Mouse (Mus musculus): Measurements from ENCODE around the gene Grm4. TPM values are rescaled to one million over a fixed set of nuclear protein-coding genes. Genes with fewer than 3 reads are reported as not detected.
"Not testable (repeated sequence)": the region's sequence is repeated elsewhere in the genome, so short reads cannot be mapped to it uniquely, and the experiment has no call there.

Gene Grm4
- total and polyA plus RNA-seq, 2 experiments: not detected

DNA sequence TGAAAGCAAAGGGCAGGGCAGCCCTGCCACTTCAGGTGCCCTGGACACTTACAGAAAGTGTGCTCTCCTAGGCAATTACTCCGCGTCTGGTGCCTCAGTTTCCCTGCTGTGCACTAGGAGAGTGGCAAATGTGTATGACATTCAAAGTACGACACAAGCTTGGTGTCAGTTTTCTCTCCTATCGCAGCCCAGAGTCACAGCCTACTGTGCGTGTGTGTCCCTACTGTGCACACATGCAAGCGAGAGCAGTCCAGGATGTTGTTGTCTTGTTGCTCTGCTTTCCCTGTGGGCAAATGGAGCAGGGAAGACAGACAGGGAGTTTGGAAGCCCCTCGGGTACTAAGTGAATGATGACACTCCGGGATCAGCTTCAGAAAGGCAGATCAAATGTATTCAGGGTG lies 131.2 kb downstream of the Grm4 start:
- H3K4me3 ChIP-seq (ENCODE audit: insufficient read depth, low read depth, low read length): no peak overlapping the region
- H3K27me3 ChIP-seq (ENCODE audit: control insufficient read depth, insufficient read depth, low read length): no peaks in the 10 kb centered on the region
- no peak overlapping the region for H3K27ac ChIP-seq (replicated peaks; ENCODE audit: insufficient read depth, low read depth, low read length)
- 90% methylated on average over 8 of the region's 8 CpGs for WGBS
- H3K36me3 ChIP-seq (ENCODE audit: control insufficient read depth, insufficient read depth, low read length): no peaks in the 10 kb centered on the region
- TF ChIP-seq POLR2A (IDR thresholded peaks at IDR 0.05; ENCODE audit: extremely low read depth, insufficient read depth, low read length) (no peak), CTCF (IDR thresholded peaks at IDR 0.05; ENCODE audit: low read depth, low read length) (no peak)
- DNase-seq (ENCODE audit: extremely low read depth, low read depth, low spot score): no peak
- H3K9ac ChIP-seq (ENCODE audit: low read depth, low read length): no peak overlapping the region
- H3K4me1 ChIP-seq (ENCODE audit: control insufficient read depth, insufficient read depth, low read length): no peaks in the 10 kb centered on the region
- no peaks in the 10 kb centered on the region for H3K79me2 ChIP-seq (ENCODE audit: control insufficient read depth, insufficient read depth, low read length)

DNA sequence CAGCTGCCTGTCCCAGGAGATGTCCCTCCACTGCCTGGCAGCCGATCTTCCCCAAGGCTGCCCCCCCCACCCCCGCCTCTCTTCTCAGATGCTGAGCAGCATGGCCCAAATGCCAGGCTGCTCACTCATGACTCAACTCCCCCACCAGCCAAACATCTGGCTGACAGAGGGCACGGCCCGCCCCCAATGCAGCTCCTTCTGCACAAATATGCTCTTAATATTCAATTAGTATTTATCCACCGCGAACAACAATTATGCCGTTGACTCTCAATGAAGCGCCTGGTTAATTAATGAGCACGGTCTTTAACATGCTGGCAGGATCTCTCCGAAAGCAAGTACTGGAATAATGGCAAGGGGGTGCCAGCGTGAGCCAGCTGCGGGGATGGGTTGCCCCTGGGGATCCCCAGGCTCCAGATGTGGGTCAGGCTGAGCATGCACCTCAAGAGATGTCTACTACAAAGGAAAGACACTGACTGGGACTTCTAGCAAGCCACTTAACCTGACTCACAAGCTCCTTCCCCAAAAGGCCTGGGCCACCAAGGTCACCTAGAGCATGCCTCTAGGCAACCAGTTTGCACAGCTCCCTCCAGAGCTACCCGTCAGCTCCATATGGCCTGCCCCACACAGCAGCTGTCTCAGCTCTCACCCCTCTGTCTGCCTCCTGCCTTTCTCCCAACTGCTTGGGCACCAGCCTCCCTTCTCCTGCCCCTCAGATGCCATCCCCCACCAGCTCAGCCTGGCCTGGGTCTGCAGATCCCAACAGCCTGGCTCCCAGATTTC lies 131.8 kb downstream of the Grm4 start:
- WGBS: 91% methylated on average over 13 of the region's 13 CpGs
- no peak for DNase-seq (ENCODE audit: extremely low read depth, low read depth, low spot score)

DNA sequence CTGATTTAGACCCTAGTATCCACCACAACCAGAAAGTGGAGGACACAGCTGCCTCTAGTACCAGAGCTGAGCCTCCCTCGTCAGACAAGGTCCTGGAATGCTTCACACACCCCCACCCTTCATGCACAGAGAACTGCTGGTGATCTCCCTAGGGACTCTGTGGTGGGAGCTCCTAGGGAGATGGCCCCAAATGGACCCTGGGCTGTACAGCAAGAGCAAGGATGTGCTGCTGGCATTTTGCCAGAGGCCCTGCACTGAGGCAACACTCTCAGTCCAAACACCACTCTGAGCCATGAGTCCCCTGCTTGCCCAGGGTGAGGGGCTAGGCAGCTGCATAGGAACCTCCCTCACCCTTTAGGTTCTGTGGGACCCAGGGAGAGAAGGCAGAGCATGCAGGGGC lies 134.8 kb downstream of the Grm4 start:
- Histone ChIP-seq H3K4me1 (ENCODE audit: control insufficient read depth, insufficient read depth, low read length) (no peaks in the 10 kb centered on the region), H3K4me3 (ENCODE audit: insufficient read depth, low read depth, low read length) (no peak overlapping the region), H3K36me3 (ENCODE audit: control insufficient read depth, insufficient read depth, low read length) (no peaks in the 10 kb centered on the region), H3K9ac (ENCODE audit: low read depth, low read length) (no peak overlapping the region), H3K79me2 (ENCODE audit: control insufficient read depth, insufficient read depth, low read length) (no peaks in the 10 kb centered on the region), H3K27ac (replicated peaks; ENCODE audit: insufficient read depth, low read depth, low read length) (no peak overlapping the region), H3K27me3 (ENCODE audit: control insufficient read depth, insufficient read depth, low read length) (no peaks in the 10 kb centered on the region)
- TF ChIP-seq CTCF (IDR thresholded peaks at IDR 0.05; ENCODE audit: low read depth, low read length) (no peak), POLR2A (IDR thresholded peaks at IDR 0.05; ENCODE audit: extremely low read depth, insufficient read depth, low read length) (no peak)
- no peak for DNase-seq (ENCODE audit: extremely low read depth, low read depth, low spot score)
- 57% methylated on average over 1 of the region's 1 CpGs for WGBS

More for the DNA sequence above, 131.8 kb downstream of the Grm4 start:
- no peak overlapping the region for H3K9ac ChIP-seq (ENCODE audit: low read depth, low read length)
- H3K79me2 ChIP-seq (ENCODE audit: control insufficient read depth, insufficient read depth, low read length): no peaks in the 10 kb centered on the region
- H3K4me3 ChIP-seq (ENCODE audit: insufficient read depth, low read depth, low read length): no peak overlapping the region
- no peaks in the 10 kb centered on the region for H3K27me3 ChIP-seq (ENCODE audit: control insufficient read depth, insufficient read depth, low read length)
- H3K36me3 ChIP-seq (ENCODE audit: control insufficient read depth, insufficient read depth, low read length): no peaks in the 10 kb centered on the region
- H3K4me1 ChIP-seq (ENCODE audit: control insufficient read depth, insufficient read depth, low read length): no peaks in the 10 kb centered on the region
- H3K27ac ChIP-seq (replicated peaks; ENCODE audit: insufficient read depth, low read depth, low read length): no peak overlapping the region
- TF ChIP-seq POLR2A (IDR thresholded peaks at IDR 0.05; ENCODE audit: extremely low read depth, insufficient read depth, low read length) (no peak), CTCF (IDR thresholded peaks at IDR 0.05; ENCODE audit: low read depth, low read length) (no peak)

DNA sequence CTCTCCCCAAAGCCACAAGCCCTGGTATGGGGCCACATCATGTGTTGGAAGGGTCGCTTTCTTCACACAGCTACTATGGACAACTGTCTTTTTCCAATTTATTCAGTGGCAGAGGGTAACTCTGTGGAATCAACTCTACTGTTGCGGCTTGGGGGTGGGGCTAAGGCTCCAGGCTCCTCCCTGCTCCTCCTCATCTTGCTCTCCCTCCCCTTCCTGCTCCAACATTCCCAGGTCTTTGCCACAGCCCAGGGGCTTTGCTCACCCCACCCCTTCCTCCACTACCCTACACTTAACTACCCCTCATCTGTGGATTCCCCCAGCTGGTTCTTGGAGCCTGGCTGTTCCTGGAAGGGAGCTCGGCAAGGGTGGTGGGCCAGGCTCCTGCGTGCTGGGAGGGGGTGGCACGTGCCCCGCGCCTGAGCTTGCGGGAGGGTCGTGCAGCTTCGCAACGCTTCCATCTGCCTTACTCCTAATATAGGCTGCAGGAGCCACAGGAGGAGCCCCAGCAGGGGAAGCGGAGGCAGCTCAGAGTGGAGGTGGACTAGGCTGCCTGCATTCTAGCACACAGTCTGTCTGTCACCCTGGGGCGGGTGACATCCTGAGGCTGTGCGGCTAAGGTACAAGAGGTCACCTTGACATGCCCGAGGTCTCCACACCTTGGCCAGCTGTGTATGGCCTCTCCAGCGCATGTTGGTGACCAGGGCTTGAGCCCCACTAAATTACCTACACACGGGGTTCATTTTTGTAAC lies 135.5 kb downstream of the Grm4 start:
- Histone ChIP-seq H3K79me2 (ENCODE audit: control insufficient read depth, insufficient read depth, low read length) (no peaks in the 10 kb centered on the region), H3K27me3 (ENCODE audit: control insufficient read depth, insufficient read depth, low read length) (no peaks in the 10 kb centered on the region), H3K36me3 (ENCODE audit: control insufficient read depth, insufficient read depth, low read length) (no peaks in the 10 kb centered on the region), H3K4me3 (ENCODE audit: insufficient read depth, low read depth, low read length) (no peak overlapping the region), H3K4me1 (ENCODE audit: control insufficient read depth, insufficient read depth, low read length) (no peaks in the 10 kb centered on the region), H3K9ac (ENCODE audit: low read depth, low read length) (no peak overlapping the region), H3K27ac (replicated peaks; ENCODE audit: insufficient read depth, low read depth, low read length) (no peak overlapping the region)
- TF ChIP-seq POLR2A (IDR thresholded peaks at IDR 0.05; ENCODE audit: extremely low read depth, insufficient read depth, low read length) (no peak), CTCF (IDR thresholded peaks at IDR 0.05; ENCODE audit: low read depth, low read length) (no peak)
- 46% methylated on average over 17 of the region's 17 CpGs for WGBS
- DNase-seq (ENCODE audit: extremely low read depth, low read depth, low spot score): no peak

DNA sequence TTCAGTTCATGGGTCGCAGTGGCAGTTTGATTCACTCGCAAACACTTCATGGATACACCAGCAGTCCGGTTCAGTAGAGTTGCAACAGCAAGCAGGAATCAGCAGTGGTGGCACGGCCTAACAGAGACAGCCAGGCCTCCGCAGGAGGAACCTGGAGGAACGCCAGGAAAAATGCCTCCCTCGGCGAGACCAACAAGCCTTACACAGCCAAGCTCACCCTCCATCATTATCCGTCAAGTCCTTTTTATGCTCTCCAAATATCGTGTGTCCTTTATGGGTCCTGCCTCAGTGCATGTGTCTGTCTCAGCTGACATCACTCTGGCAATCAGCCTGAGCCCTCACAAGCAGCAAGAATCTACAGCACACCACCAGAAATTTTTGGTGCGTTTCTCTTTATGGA lies 138.3 kb downstream of the Grm4 start:
- no peaks in the 10 kb centered on the region for H3K36me3 ChIP-seq (ENCODE audit: control insufficient read depth, insufficient read depth, low read length)
- no peak overlapping the region for H3K4me3 ChIP-seq (ENCODE audit: insufficient read depth, low read depth, low read length)
- no peak overlapping the region for H3K9ac ChIP-seq (ENCODE audit: low read depth, low read length)
- no peak for TF ChIP-seq POLR2A (IDR thresholded peaks at IDR 0.05; ENCODE audit: extremely low read depth, insufficient read depth, low read length)
- no peak for TF ChIP-seq CTCF (IDR thresholded peaks at IDR 0.05; ENCODE audit: low read depth, low read length)
- no peaks in the 10 kb centered on the region for H3K4me1 ChIP-seq (ENCODE audit: control insufficient read depth, insufficient read depth, low read length)
- no peaks in the 10 kb centered on the region for H3K79me2 ChIP-seq (ENCODE audit: control insufficient read depth, insufficient read depth, low read length)
- H3K27ac ChIP-seq (replicated peaks; ENCODE audit: insufficient read depth, low read depth, low read length): no peak overlapping the region
- WGBS: 85% methylated on average over 11 of the region's 11 CpGs
- no peaks in the 10 kb centered on the region for H3K27me3 ChIP-seq (ENCODE audit: control insufficient read depth, insufficient read depth, low read length)
- DNase-seq (ENCODE audit: extremely low read depth, low read depth, low spot score): no peak

DNA sequence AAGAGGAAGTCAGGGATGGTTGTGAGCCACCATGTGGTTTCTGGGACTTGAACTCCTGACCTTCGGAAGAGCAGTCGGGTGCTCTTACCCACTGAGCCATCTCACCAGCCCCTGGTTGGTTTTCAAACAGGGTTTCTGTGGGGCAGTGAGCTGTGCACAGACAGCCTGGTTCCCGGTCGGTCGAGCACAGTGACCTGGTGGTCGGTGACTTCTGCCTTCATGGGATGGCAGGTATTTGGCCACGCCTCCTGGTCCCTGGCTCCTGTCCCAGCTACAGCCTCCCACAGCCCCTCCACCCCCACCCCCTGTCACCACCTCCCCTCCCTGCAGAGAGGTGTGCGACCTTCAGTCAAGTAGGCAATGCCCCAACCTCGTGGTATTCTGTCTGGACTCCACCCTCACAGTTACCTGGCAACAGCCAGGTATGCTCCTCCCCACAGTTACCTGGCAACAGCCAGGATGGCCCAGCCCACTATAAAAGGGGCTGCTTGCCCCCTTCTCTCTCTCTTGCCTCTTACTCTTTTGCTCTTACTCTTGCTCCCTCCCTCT lies 140.2 kb downstream of the Grm4 start:
- WGBS: 42% methylated on average over 9 of the region's 9 CpGs
- H3K27me3 ChIP-seq (ENCODE audit: control insufficient read depth, insufficient read depth, low read length); H3K27ac ChIP-seq (replicated peaks; ENCODE audit: insufficient read depth, low read depth, low read length); H3K36me3 ChIP-seq (ENCODE audit: control insufficient read depth, insufficient read depth, low read length); H3K4me1 ChIP-seq (ENCODE audit: control insufficient read depth, insufficient read depth, low read length); H3K9ac ChIP-seq (ENCODE audit: low read depth, low read length); DNase-seq (ENCODE audit: extremely low read depth, low read depth, low spot score); H3K79me2 ChIP-seq (ENCODE audit: control insufficient read depth, insufficient read depth, low read length); H3K4me3 ChIP-seq (ENCODE audit: insufficient read depth, low read depth, low read length): not testable (repeated sequence)

All from liver, adult 2 months (tissue).